Mouse (Mus musculus): ENCODE results near the gene Bdh1. TPM values are rescaled to one million over a fixed set of nuclear protein-coding genes. Genes with fewer than 3 reads are reported as not detected.
A peak's percentile ranks its signal among the peaks of the same experiment; 100 is the strongest.

Bdh1 gene
- total RNA-seq, 2 experiments from 2014 or later = 92.4 to 95.6 TPM

DNA sequence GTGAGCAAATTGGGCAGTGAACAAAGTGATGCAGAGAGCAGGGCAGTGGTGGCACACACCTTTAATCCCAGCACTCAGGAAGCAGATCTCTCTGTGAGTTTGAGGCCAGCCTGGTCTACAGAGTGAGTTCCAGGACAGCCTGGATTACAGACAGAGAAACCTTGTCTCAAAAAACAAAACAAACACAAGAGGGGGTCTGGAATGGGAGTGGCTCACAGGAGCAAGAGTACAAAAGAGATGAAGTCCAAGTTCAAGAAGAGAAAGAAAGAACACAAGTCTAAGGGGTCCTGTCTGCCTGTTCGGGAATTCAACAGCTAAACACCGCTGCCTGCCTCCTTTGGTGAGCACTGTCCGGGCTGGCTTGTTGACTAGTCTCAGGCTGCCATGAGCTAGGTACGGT is 13.1 kb downstream of the Bdh1 start:
- DNase-seq (ENCODE audit: low spot score in 2 of 2) = no peak
- TF ChIP-seq CTCF (conservative IDR thresholded peaks at IDR 0.05) = no peak
- Histone ChIP-seq H3K27ac (no peak overlapping the region), H3K4me3 (no peak overlapping the region)

GRCm38 (mm10) chr16:31436085-31436484 is 14.0 kb downstream of the Bdh1 start:
- no peak for DNase-seq (ENCODE audit: low spot score in 2 of 2)
- H3K27ac ChIP-seq = no peak overlapping the region
- H3K4me3 ChIP-seq = no peak overlapping the region
- 0 out of 2 replicates have a peak, but pooled peaks have one; percentile 3 for TF ChIP-seq CTCF (conservative IDR thresholded peaks at IDR 0.05)

DNA sequence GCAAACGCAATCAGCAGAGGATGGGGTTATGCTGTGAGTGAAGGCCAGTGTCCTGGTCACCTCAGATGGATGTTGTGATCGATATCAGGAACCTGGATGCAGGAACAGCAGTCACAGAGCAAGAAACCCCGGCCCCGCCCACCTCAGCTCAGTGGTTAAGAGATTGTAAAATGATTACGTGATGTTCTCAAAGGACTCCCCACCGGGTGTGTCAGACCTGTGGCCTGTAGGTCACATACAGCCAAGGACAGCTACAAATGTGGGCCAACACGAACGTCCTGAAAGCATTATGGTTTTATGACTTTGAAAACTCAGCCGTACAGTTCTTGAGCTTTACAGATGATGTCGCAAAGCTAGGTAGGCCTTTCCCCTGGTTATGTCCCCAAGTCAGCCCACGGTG is 15.3 kb downstream of the Bdh1 start:
- Histone ChIP-seq H3K27ac (no peak overlapping the region), H3K4me3 (no peak overlapping the region)
- DNase-seq (ENCODE audit: low spot score in 2 of 2) = no peak
- no peak for TF ChIP-seq CTCF (conservative IDR thresholded peaks at IDR 0.05)

- Histone ChIP-seq H3K4me3 (no peak overlapping the region), H3K27ac (no peak overlapping the region)
- TF ChIP-seq CTCF (conservative IDR thresholded peaks at IDR 0.05) = no peak
- no peak for DNase-seq (ENCODE audit: low spot score in 2 of 2)
These were observed 17.4 kb downstream of the Bdh1 start for GRCm38 (mm10) chr16:31439529-31439928.

DNA sequence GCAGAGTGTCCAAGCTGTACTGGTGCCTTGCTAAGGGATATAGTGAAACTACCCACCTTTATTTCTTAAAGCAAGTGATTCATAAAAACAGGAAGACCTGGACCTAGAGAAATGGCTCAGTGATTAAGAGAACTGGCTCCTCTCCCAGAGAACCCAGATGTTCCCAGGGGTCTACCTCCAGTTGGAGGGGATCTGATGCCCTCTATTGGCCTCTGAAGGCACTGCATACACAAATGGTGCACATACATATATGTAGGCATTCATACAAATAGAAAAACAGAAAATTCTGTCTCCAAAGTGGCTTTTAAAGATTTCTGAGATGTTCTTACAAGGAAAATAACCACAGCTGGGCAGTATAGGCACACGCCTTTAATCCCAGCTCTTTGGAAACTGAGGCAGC is 18.0 kb downstream of the Bdh1 start:
- Histone ChIP-seq H3K27ac (no peak overlapping the region), H3K4me3 (no peak overlapping the region)
- peak; percentile 57 for TF ChIP-seq CTCF (conservative IDR thresholded peaks at IDR 0.05)
- no peak for DNase-seq (ENCODE audit: low spot score in 2 of 2)

- Histone ChIP-seq H3K4me3 (no peak overlapping the region), H3K27ac (no peak overlapping the region)
- no peak for DNase-seq (ENCODE audit: low spot score in 2 of 2)
- no peak for TF ChIP-seq CTCF (conservative IDR thresholded peaks at IDR 0.05)
These were observed 22.4 kb downstream of the Bdh1 start for GRCm38 (mm10) chr16:31444521-31444920.

DNA sequence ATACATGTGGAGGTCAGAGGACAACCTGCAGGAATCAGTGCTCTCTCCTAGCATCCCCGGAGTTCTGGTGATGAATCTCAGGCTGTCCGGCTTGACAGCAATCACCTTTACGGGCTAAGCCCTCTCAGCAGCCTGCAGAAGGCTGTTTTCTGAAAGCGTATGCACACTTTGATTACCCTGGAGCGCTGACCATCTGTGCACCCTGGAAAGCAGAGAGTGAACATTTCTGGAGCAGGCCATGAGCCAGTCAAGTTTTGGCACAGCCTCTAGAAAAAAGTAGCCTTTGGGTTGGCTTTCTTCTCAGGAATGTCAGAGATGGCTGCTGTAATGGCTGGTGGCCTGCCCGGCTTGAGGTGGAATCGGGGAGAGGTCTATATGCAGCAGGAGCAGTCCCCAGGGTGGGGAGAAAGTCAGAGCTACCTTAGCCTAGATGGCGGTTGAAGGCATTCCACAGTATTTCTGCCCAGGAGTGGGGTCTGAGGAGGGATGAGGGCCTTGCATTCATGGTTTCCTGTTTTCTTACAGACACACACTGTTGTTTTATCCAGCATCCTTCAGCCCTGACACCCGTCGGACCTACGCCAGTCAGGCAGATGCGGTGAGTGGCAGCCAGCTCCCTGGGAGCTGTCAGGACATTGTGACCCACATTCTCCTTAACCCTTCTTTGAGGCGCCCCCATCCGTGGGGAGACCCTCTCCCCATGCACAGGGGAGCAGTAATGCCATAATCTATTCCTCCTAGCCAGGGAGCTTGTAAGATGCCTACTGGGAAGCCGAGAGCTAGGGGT is 24.2 kb downstream of the Bdh1 start:
- TF ChIP-seq CTCF (conservative IDR thresholded peaks at IDR 0.05) = no peak
- no peak for DNase-seq (ENCODE audit: low spot score in 2 of 2)
- Histone ChIP-seq H3K27ac (peak overlapping the region; percentile 2; the same call in 1 of the 2 replicates), H3K4me3 (no peak overlapping the region)

- Histone ChIP-seq H3K4me3 (no peak overlapping the region), H3K27ac (no peak overlapping the region)
- TF ChIP-seq CTCF (conservative IDR thresholded peaks at IDR 0.05) = no peak
- no peak for DNase-seq (ENCODE audit: low spot score in 2 of 2)
These were observed 27.9 kb downstream of the Bdh1 start for GRCm38 (mm10) chr16:31449973-31450372.

GRCm38 (mm10) chr16:31451235-31451634 is 29.2 kb downstream of the Bdh1 start:
- H3K4me3 ChIP-seq = no peak overlapping the region
- no peak overlapping the region for H3K27ac ChIP-seq
- TF ChIP-seq CTCF (conservative IDR thresholded peaks at IDR 0.05) = no peak
- no peak for DNase-seq (ENCODE audit: low spot score in 2 of 2)

GRCm38 (mm10) chr16:31452467-31452866 is 30.4 kb downstream of the Bdh1 start:
- no peak for TF ChIP-seq CTCF (conservative IDR thresholded peaks at IDR 0.05)
- H3K4me3 ChIP-seq = no peak overlapping the region
- no peak overlapping the region for H3K27ac ChIP-seq
- DNase-seq (ENCODE audit: low spot score in 2 of 2) = no peak

GRCm38 (mm10) chr16:31454013-31454412 is 31.9 kb downstream of the Bdh1 start:
- Histone ChIP-seq H3K4me3 (no peak overlapping the region), H3K27ac (no peak overlapping the region)
- DNase-seq (ENCODE audit: low spot score in 2 of 2) = no peak
- TF ChIP-seq CTCF (conservative IDR thresholded peaks at IDR 0.05) = no peak

GRCm38 (mm10) chr16:31455276-31456045 is 33.4 kb downstream of the Bdh1 start:
- Histone ChIP-seq H3K27ac (no peak overlapping the region), H3K4me3 (no peak overlapping the region)
- no peak for TF ChIP-seq CTCF (conservative IDR thresholded peaks at IDR 0.05)
- no peak for DNase-seq (ENCODE audit: low spot score in 2 of 2)

GRCm38 (mm10) chr16:31458229-31458918 is 36.3 kb downstream of the Bdh1 start:
- 0 out of 2 replicates have a peak overlapping the region, but pooled peaks have one; percentile 20 for H3K27ac ChIP-seq

More at GRCm38 (mm10) chr16:31458229-31458918, 36.3 kb downstream of the Bdh1 start:
- DNase-seq (ENCODE audit: low spot score in 2 of 2) = peak; percentile 66 to 83
- peak; percentile 94 for TF ChIP-seq CTCF (conservative IDR thresholded peaks at IDR 0.05)
- no peak overlapping the region for H3K4me3 ChIP-seq

All from layer of hippocampus, adult 2 months (tissue).